Mouse (Mus musculus): ENCODE data around the gene Creb5.

DNA sequence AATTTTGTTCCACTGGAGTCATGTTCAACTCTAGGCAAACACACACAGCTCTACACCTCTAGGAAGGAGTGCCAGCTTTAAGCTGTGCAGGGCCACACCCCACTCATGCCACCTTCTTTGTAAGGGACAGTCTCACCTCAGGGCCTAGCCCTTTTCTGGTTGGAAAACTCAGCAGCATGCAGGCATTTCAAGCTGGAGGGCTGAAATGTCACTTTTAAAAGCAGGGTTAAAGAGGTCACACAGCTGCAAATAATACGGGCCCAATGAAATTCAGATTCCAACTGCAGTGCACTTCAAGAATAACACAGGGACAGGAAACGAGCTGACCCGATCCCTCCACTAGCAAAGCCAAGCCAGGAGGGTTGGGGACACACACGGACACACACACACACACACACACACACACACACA is 76.9 kb downstream of the Creb5 start:
- TF ChIP-seq CTCF (IDR thresholded peaks at IDR 0.05) (no peak), EP300 (IDR thresholded peaks at IDR 0.05) (no peak)

Data from lung, postnatal 0 days (tissue).